Comparison of ENCODE assay signal across 9 mouse cellular contexts in the genomic region with DNA sequence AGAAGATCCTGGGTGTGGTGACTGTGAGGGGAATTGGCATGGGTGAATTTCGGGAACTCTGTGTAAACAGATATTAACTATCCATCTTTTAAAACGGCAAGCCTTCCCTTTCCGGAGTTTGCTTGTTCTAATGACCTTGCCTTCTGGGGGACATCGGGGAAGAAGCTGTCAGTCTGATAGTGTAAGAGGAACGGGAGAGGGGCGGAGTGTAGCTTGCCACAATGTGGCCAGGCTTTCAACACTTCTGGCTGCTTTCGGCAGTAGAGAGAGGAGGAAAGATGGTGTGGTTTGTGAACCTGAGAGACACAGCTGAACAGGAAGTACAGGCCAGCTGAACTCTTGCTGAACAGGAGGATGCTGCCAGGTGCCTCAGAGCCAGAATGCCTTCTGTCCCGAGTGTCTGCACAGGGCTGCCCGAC. TPM values are rescaled to one million over a fixed set of nuclear protein-coding genes. Genes with fewer than 3 reads are reported as not detected.
DNase-seq lines count a peak whose midpoint lies in the region; ATAC-seq lines count a peak whose summit lies in the region.
"Had no signal": no experiment of that assay in that cellular context is flagged by ENCODE, and none has a peak within 500 bp of the region (broad histone marks: within the 10 kb centered on the region; RNA-seq: fewer than 3 reads in every experiment).

No protein-coding gene starts in this region.

- WGBS in liver, embryonic 16.5 days (ENCODE audit: insufficient replicate concordance), result 8% methylated on average over 9 of the region's 9 CpGs
- WGBS in hindbrain, embryonic 13.5 days, result 52% methylated on average over 9 of the region's 9 CpGs
- WGBS in midbrain, embryonic 10.5 days, result 73% methylated on average over 9 of the region's 9 CpGs

- no peaks in the 10 kb centered on the region for H3K4me1 ChIP-seq in liver, embryonic 16.5 days (ENCODE audit: control insufficient read depth, low read depth, low read length)
- H3K4me1 ChIP-seq in hindbrain, embryonic 13.5 days (replicated peaks), result peaks cover 14% of the 10 kb centered on the region
- peaks cover 22% of the 10 kb centered on the region for H3K4me1 ChIP-seq in midbrain, embryonic 10.5 days

- H3K27ac ChIP-seq in liver, embryonic 16.5 days (ENCODE audit: low read length), result peak overlapping the region; percentile 30; the same call in 1 of the 2 replicates
- no peak overlapping the region for H3K27ac ChIP-seq in hindbrain, embryonic 13.5 days
- no peak overlapping the region for H3K27ac ChIP-seq in midbrain, embryonic 10.5 days (replicated peaks)

- ATAC-seq in liver, embryonic 16.5 days (ENCODE audit: low read depth), result 0 out of 2 replicates have a peak, but pooled peaks have one; percentile 32
- no peak for ATAC-seq in hindbrain, embryonic 13.5 days (ENCODE audit: low FRiP score)

- no peak overlapping the region for H3K4me2 ChIP-seq in liver, embryonic 16.5 days (ENCODE audit: low read depth, low read length)
- no peak overlapping the region for H3K4me2 ChIP-seq in hindbrain, embryonic 13.5 days

- H3K27me3 ChIP-seq in liver, embryonic 16.5 days (ENCODE audit: control insufficient read depth, insufficient read depth, low read depth, low read length), result no peaks in the 10 kb centered on the region
- H3K27me3 ChIP-seq in hindbrain, embryonic 13.5 days, result no peaks in the 10 kb centered on the region
- no peaks in the 10 kb centered on the region for H3K27me3 ChIP-seq in midbrain, embryonic 10.5 days (ENCODE audit: low read depth, poor library complexity, severe bottlenecking)

- no peaks in the 10 kb centered on the region for H3K9me3 ChIP-seq in liver, embryonic 16.5 days (replicated peaks; ENCODE audit: control insufficient read depth, low read length)
- H3K9me3 ChIP-seq in hindbrain, embryonic 13.5 days, result no peaks in the 10 kb centered on the region
- H3K9me3 ChIP-seq in midbrain, embryonic 10.5 days (replicated peaks), result no peaks in the 10 kb centered on the region

- H3K9ac ChIP-seq in liver, embryonic 16.5 days (ENCODE audit: low read depth, low read length), result no peak overlapping the region
- no peak overlapping the region for H3K9ac ChIP-seq in hindbrain, embryonic 13.5 days

- peak; percentile 16 for DNase-seq in embryo, embryonic 10 days (ENCODE audit: low spot score)
- no peak for DNase-seq in embryo, embryonic 9.5 days (ENCODE audit: extremely low spot score)
- DNase-seq in MEL-GATA-1-ER (ENCODE audit: extremely low read depth, low read depth), result peak; percentile 68
- DNase-seq in spleen, postnatal 36 days (ENCODE audit: low spot score in 2 of 2), result peak; percentile 77 to 83
- no peak for DNase-seq in midbrain, embryonic 10.5 days (ENCODE audit: low spot score)
- DNase-seq in urinary bladder, postnatal 14 days (ENCODE audit: low spot score), result no peak

- no peaks in the 10 kb centered on the region for H3K36me3 ChIP-seq in liver, embryonic 16.5 days (ENCODE audit: control insufficient read depth, insufficient read depth)
- no peaks in the 10 kb centered on the region for H3K36me3 ChIP-seq in hindbrain, embryonic 13.5 days
- H3K36me3 ChIP-seq in midbrain, embryonic 10.5 days, result no peaks in the 10 kb centered on the region

- H3K4me3 ChIP-seq in liver, embryonic 16.5 days (ENCODE audit: low read depth, low read length), result no peak overlapping the region
- H3K4me3 ChIP-seq in hindbrain, embryonic 13.5 days, result no peak overlapping the region
- no peak overlapping the region for H3K4me3 ChIP-seq in midbrain, embryonic 10.5 days

RNA-seq across cellular contexts. Expression of a gene that starts 10.1 kb away (rescaled TPM):
- polyA plus RNA-seq in liver, embryonic 16.5 days (2015; fragmentation: Nextera tagmentation; extraction: Ambion mirVana), result not detected in 2 replicates
- polyA plus RNA-seq in hindbrain, embryonic 13.5 days (2015; fragmentation: Nextera tagmentation; extraction: Ambion mirVana), result 9.3 and 13.2 TPM in 2 replicates
- 3.7 and 5.5 TPM in 2 replicates for polyA plus RNA-seq in midbrain, embryonic 10.5 days (2016; fragmentation: Nextera tagmentation; extraction: Ambion mirVana)
- polyA plus RNA-seq: testis, adult 2 months had no signal

RNA-seq across cellular contexts. Expression of a gene that starts 42.8 kb away (rescaled TPM):
- 11.9 and 12.4 TPM in 2 replicates for polyA plus RNA-seq in liver, embryonic 16.5 days (2015; fragmentation: Nextera tagmentation; extraction: Ambion mirVana)
- polyA plus RNA-seq in hindbrain, embryonic 13.5 days (2015; fragmentation: Nextera tagmentation; extraction: Ambion mirVana), result 2.2 and 2.3 TPM in 2 replicates
- 1.9 and 2.3 TPM in 2 replicates for polyA plus RNA-seq in midbrain, embryonic 10.5 days (2016; fragmentation: Nextera tagmentation; extraction: Ambion mirVana)

Comparison
In these comparisons a context has a peak if more than half of its experiments do, and no peak if none do; other contexts are left out.
1. DNase-seq: peak in embryo, embryonic 10 days (single experiment), MEL-GATA-1-ER (single experiment) and spleen, postnatal 36 days (2 of 2); none in embryo, embryonic 9.5 days (single experiment), midbrain, embryonic 10.5 days (single experiment) and urinary bladder, postnatal 14 days (single experiment).